Mouse (Mus musculus) forebrain, embryonic 11.5 days (tissue): ENCODE measurements around the gene Abhd8. TPM values are rescaled to one million over a fixed set of nuclear protein-coding genes. Genes with fewer than 3 reads are reported as not detected.
A peak's percentile ranks its signal among the peaks of the same experiment; 100 is the strongest.

Source experiments
- ATAC-seq: fragments of 200-750 bp; cut with Nextera tagmentation; replicated peaks from 2 replicates; pipeline ENCODE4 v1.8.0; 2017; ENCODE audit warnings: moderate TSS enrichment; ENCODE audit not compliant: low FRiP score
- DNase-seq: peaks from one replicate; pipeline ENCODE4 v3.0.0-alpha.2; 2017; ENCODE audit warnings: low spot score
- H3K27ac ChIP-seq: fragments of 300-500 bp; sonication (generic); 2 replicates; pipeline ENCODE4 v1.5.1; 2014; ENCODE audit warnings: low read depth, low read length
- H3K27me3 ChIP-seq: fragments of 300-500 bp; sonication (generic); 2 replicates; pipeline ENCODE4 v1.6.1; 2014; ENCODE audit warnings: mild to moderate bottlenecking, low read length, mixed read lengths; ENCODE audit not compliant: control insufficient read depth, insufficient read depth
- H3K36me3 ChIP-seq: fragments of 300-500 bp; sonication (generic); 2 replicates; pipeline ENCODE4 v1.6.1; 2014; ENCODE audit warnings: mild to moderate bottlenecking, low read length, moderate library complexity, mixed read lengths; ENCODE audit not compliant: control insufficient read depth, insufficient read depth
- H3K4me1 ChIP-seq: fragments of 300-500 bp; sonication (generic); replicated peaks from 2 replicates; pipeline ENCODE4 v1.6.1; 2014; ENCODE audit warnings: low read length, mixed read lengths; ENCODE audit not compliant: control insufficient read depth, insufficient read depth
- H3K4me2 ChIP-seq: fragments of 300-500 bp; sonication (generic); 2 replicates; pipeline ENCODE4 v1.6.1; 2014; ENCODE audit warnings: low read depth, mild to moderate bottlenecking, low read length, moderate library complexity, mixed read lengths; ENCODE audit not compliant: severe bottlenecking
- H3K4me3 ChIP-seq: fragments of 300-500 bp; sonication (generic); 2 replicates; pipeline ENCODE4 v1.5.1; 2014; ENCODE audit warnings: low read depth, low read length
- H3K9ac ChIP-seq: fragments of 300-500 bp; sonication (generic); 2 replicates; pipeline ENCODE4 v1.6.1; 2014; ENCODE audit warnings: low read length
- H3K9me3 ChIP-seq: fragments of 300-500 bp; sonication (generic); 2 replicates; pipeline ENCODE4 v1.6.1; 2016; ENCODE audit warnings: low read length, mixed read lengths; ENCODE audit not compliant: control insufficient read depth
- WGBS: fragments of 180-500 bp; shearing (Covaris S2); extraction: QIAGEN DNeasy Blood & Tissue Kit; methylation state at CpG from one replicate; pipeline ENCODE4 v1.1.7; 2014; 5-methylcytosine and 5-hydroxymethylcytosine counted together
- polyA plus RNA-seq: library from polyadenylated mRNA; unstranded; fragments of >200 nt; fragmentation: Nextera tagmentation; extraction: Ambion mirVana; gene quantifications from 2 replicates; pipeline ENCODE4 v1.2.1, GENCODE M21; 2014

The Abhd8 gene
- polyA plus RNA-seq: 76.6 and 76.7 TPM in 2 replicates

GRCm38 (mm10) chr8:71463188-71464033 is at the start of gene Abhd8:
Gene Abhd8 (minus strand): TSS chr8:71463655.
- Histone ChIP-seq H3K4me3 (peak within 1 kb of the TSS; percentile 86), H3K27me3 (no peaks in the 10 kb centered on the region), H3K36me3 (no peaks in the 10 kb centered on the region), H3K27ac (peak within 1 kb of the TSS; percentile 8; the same call in 1 of the 2 replicates), H3K9ac (peak within 1 kb of the TSS; percentile 90), H3K4me1 (peaks cover 11% of the 10 kb centered on the region; the same call in 1 of the 2 replicates), H3K9me3 (no peaks in the 10 kb centered on the region), H3K4me2 (peak within 1 kb of the TSS; percentile 60)
- ATAC-seq (peak; percentile 85), DNase-seq (peak; percentile 97)
- WGBS: under 1% methylated on average over 55 of the region's 55 CpGs

GRCm38 (mm10) chr8:71511644-71512043 is 48.2 kb upstream of the Abhd8 start, which contains the start of gene Plvap:
Gene Plvap (minus strand): TSS chr8:71511752.
- no peak within 1 kb of the TSS for H3K4me3 ChIP-seq

GRCm38 (mm10) chr8:71509316-71509715 is 45.9 kb upstream of the Abhd8 start:
- Histone ChIP-seq H3K9me3 (no peaks in the 10 kb centered on the region), H3K4me2 (no peak overlapping the region), H3K27ac (no peak overlapping the region), H3K36me3 (no peaks in the 10 kb centered on the region), H3K4me3 (no peak overlapping the region), H3K27me3 (peaks cover 30% of the 10 kb centered on the region), H3K9ac (no peak overlapping the region), H3K4me1 (peaks cover 5% of the 10 kb centered on the region; the same call in 1 of the 2 replicates)
- whole genome bisulfite sequencing: 62% methylated on average over 2 of the region's 2 CpGs
- DNase-seq (no peak), ATAC-seq (no peak)

More at GRCm38 (mm10) chr8:71511644-71512043, 48.2 kb upstream of the Abhd8 start, which contains the start of gene Plvap:
- DNase-seq (no peak), ATAC-seq (no peak)
- H3K4me1 ChIP-seq: peaks cover 5% of the 10 kb centered on the region; the same call in 1 of the 2 replicates
- 70% methylated on average over 14 of the region's 14 CpGs for WGBS
- no peak within 1 kb of the TSS for H3K4me2 ChIP-seq
- no peaks in the 10 kb centered on the region for H3K9me3 ChIP-seq
- H3K9ac ChIP-seq: no peak within 1 kb of the TSS
- no peak within 1 kb of the TSS for H3K27ac ChIP-seq
- peaks cover 26% of the 10 kb centered on the region for H3K27me3 ChIP-seq
- H3K36me3 ChIP-seq: no peaks in the 10 kb centered on the region

GRCm38 (mm10) chr8:71507589-71508104 is 44.2 kb upstream of the Abhd8 start:
- Histone ChIP-seq H3K4me2 (peak overlapping the region; percentile 57), H3K4me1 (peaks cover 5% of the 10 kb centered on the region; the same call in 1 of the 2 replicates), H3K27ac (no peak overlapping the region), H3K4me3 (peak overlapping the region; percentile 33), H3K9me3 (no peaks in the 10 kb centered on the region), H3K27me3 (peaks cover 30% of the 10 kb centered on the region), H3K36me3 (no peaks in the 10 kb centered on the region), H3K9ac (peak overlapping the region; percentile 17; the same call in 1 of the 2 replicates)
- peak; percentile 89 for DNase-seq
- ATAC-seq: peak; percentile 77
- WGBS: under 1% methylated on average over 61 of the region's 61 CpGs

GRCm38 (mm10) chr8:71505979-71506378 is 42.5 kb upstream of the Abhd8 start:
- DNase-seq: no peak
- H3K4me2 ChIP-seq: no peak overlapping the region
- no peaks in the 10 kb centered on the region for H3K36me3 ChIP-seq
- peaks cover 30% of the 10 kb centered on the region for H3K27me3 ChIP-seq
- no peak overlapping the region for H3K4me3 ChIP-seq
- ATAC-seq: no peak
- H3K4me1 ChIP-seq: peaks cover 5% of the 10 kb centered on the region; the same call in 1 of the 2 replicates
- H3K9me3 ChIP-seq: no peaks in the 10 kb centered on the region
- WGBS: 84% methylated on average over 4 of the region's 4 CpGs
- no peak overlapping the region for H3K27ac ChIP-seq
- H3K9ac ChIP-seq: no peak overlapping the region

GRCm38 (mm10) chr8:71505326-71505725 is 41.9 kb upstream of the Abhd8 start:
- peaks cover 30% of the 10 kb centered on the region for H3K27me3 ChIP-seq
- DNase-seq (no peak), ATAC-seq (no peak)
- no peak overlapping the region for H3K4me2 ChIP-seq
- 96% methylated on average over 4 of the region's 4 CpGs for WGBS
- no peak overlapping the region for H3K9ac ChIP-seq
- no peak overlapping the region for H3K27ac ChIP-seq
- H3K36me3 ChIP-seq: no peaks in the 10 kb centered on the region
- H3K4me3 ChIP-seq: no peak overlapping the region
- peaks cover 5% of the 10 kb centered on the region; the same call in 1 of the 2 replicates for H3K4me1 ChIP-seq
- no peaks in the 10 kb centered on the region for H3K9me3 ChIP-seq

GRCm38 (mm10) chr8:71504349-71504748 is 40.9 kb upstream of the Abhd8 start:
- no peak for ATAC-seq
- no peaks in the 10 kb centered on the region for H3K36me3 ChIP-seq
- no peak for DNase-seq
- H3K4me2 ChIP-seq: no peak overlapping the region
- WGBS: 83% methylated on average over 4 of the region's 4 CpGs
- no peaks in the 10 kb centered on the region for H3K9me3 ChIP-seq
- H3K9ac ChIP-seq: no peak overlapping the region
- H3K4me3 ChIP-seq: no peak overlapping the region
- peaks cover 5% of the 10 kb centered on the region; the same call in 1 of the 2 replicates for H3K4me1 ChIP-seq
- H3K27me3 ChIP-seq: peaks cover 30% of the 10 kb centered on the region
- no peak overlapping the region for H3K27ac ChIP-seq

GRCm38 (mm10) chr8:71498816-71499690 is 35.6 kb upstream of the Abhd8 start:
- Histone ChIP-seq H3K9me3 (no peaks in the 10 kb centered on the region), H3K4me1 (peaks cover 6% of the 10 kb centered on the region; the same call in 1 of the 2 replicates), H3K27ac (0 out of 2 replicates have a peak overlapping the region, but pooled peaks have one; percentile 18), H3K4me3 (no peak overlapping the region), H3K4me2 (no peak overlapping the region), H3K9ac (no peak overlapping the region), H3K36me3 (no peaks in the 10 kb centered on the region), H3K27me3 (no peaks in the 10 kb centered on the region)
- ATAC-seq (no peak), DNase-seq (no peak)
- 50% methylated on average over 15 of the region's 16 CpGs for WGBS
